In genomic region chr5:128515343-128515742, GRCm38 (mm10) we compare ENCODE assay signal across 8 mouse cellular contexts.
DNase-seq lines count a peak whose midpoint lies in the region; ATAC-seq and TF ChIP-seq lines count a peak whose summit lies in the region.

No protein-coding gene starts in this region.

- peak; percentile 82 for TF ChIP-seq CTCF in liver, adult 2 months (IDR thresholded peaks at IDR 0.05; ENCODE audit: low read depth, low read length)

- intact Hi-C loops in gastrocnemius, postnatal 36 days (cut with DNase I), result no loop called here

- H3K36me3 ChIP-seq in liver, adult 2 months (ENCODE audit: control insufficient read depth, insufficient read depth, low read length), result no peaks in the 10 kb centered on the region
- H3K36me3 ChIP-seq in liver, embryonic 11.5 days (ENCODE audit: control insufficient read depth, insufficient read depth, low read length), result no peaks in the 10 kb centered on the region

- no peak overlapping the region for H3K4me3 ChIP-seq in liver, adult 2 months (ENCODE audit: insufficient read depth, low read depth, low read length)
- no peak overlapping the region for H3K4me3 ChIP-seq in liver, embryonic 11.5 days (ENCODE audit: low read depth, low read length)

- no peak overlapping the region for H3K4me2 ChIP-seq in liver, embryonic 11.5 days

- no peaks in the 10 kb centered on the region for H3K79me2 ChIP-seq in liver, adult 2 months (ENCODE audit: control insufficient read depth, insufficient read depth, low read length)

- DNase-seq in adrenal gland, adult 2 months, result peak; percentile 9
- DNase-seq in adrenal gland, adult 8-10 months, result no peak
- peak; percentile 4 for DNase-seq in liver, adult 2 months (ENCODE audit: extremely low read depth, low read depth, low spot score)
- DNase-seq in liver, embryonic 11.5 days (ENCODE audit: low spot score), result no peak
- DNase-seq in embryo, embryonic 10.5 days (ENCODE audit: low spot score), result peak; percentile 72
- peak; percentile 79 for DNase-seq in retina, embryonic 14.5 days (ENCODE audit: low spot score)
- DNase-seq in gastrocnemius, postnatal 36 days, result no peak
- no peak for DNase-seq in natural killer cell, adult 2 months (ENCODE audit: low spot score in 2 of 2)

- no peak for ATAC-seq in liver, embryonic 11.5 days (replicated peaks; ENCODE audit: low FRiP score)

- no peaks in the 10 kb centered on the region for H3K4me1 ChIP-seq in liver, adult 2 months (ENCODE audit: control insufficient read depth, insufficient read depth, low read length)
- no peaks in the 10 kb centered on the region for H3K4me1 ChIP-seq in liver, embryonic 11.5 days (replicated peaks; ENCODE audit: control insufficient read depth, insufficient read depth, low read length)

- 1% methylated on average over 2 of the region's 2 CpGs for WGBS in liver, adult 2 months
- WGBS in liver, embryonic 11.5 days, result 2% methylated on average over 2 of the region's 2 CpGs

- no peaks in the 10 kb centered on the region for H3K27me3 ChIP-seq in liver, adult 2 months (ENCODE audit: control insufficient read depth, insufficient read depth, low read length)
- H3K27me3 ChIP-seq in liver, embryonic 11.5 days (replicated peaks; ENCODE audit: control insufficient read depth, insufficient read depth, low read length), result no peaks in the 10 kb centered on the region

- TF ChIP-seq POLR2A in liver, adult 2 months (IDR thresholded peaks at IDR 0.05; ENCODE audit: extremely low read depth, insufficient read depth, low read length), result no peak

- H3K9ac ChIP-seq in liver, adult 2 months (ENCODE audit: low read depth, low read length), result no peak overlapping the region
- no peak overlapping the region for H3K9ac ChIP-seq in liver, embryonic 11.5 days (ENCODE audit: low read depth, low read length)

- no peak overlapping the region for H3K27ac ChIP-seq in liver, adult 2 months (replicated peaks; ENCODE audit: insufficient read depth, low read depth, low read length)
- no peak overlapping the region for H3K27ac ChIP-seq in liver, embryonic 11.5 days (ENCODE audit: low read depth, low read length)

- no peaks in the 10 kb centered on the region for H3K9me3 ChIP-seq in liver, embryonic 11.5 days (ENCODE audit: control insufficient read depth, low read length)

Comparison
In these comparisons a context has a peak if more than half of its experiments do, and no peak if none do; other contexts are left out.
1. DNase-seq: peak in adrenal gland, adult 2 months (single experiment), liver, adult 2 months (single experiment), embryo, embryonic 10.5 days (single experiment) and retina, embryonic 14.5 days (single experiment); none in adrenal gland, adult 8-10 months (single experiment), liver, embryonic 11.5 days (single experiment), gastrocnemius, postnatal 36 days (0 of 2) and natural killer cell, adult 2 months (0 of 2).